Mouse (Mus musculus) CD4-positive, CD25-positive, alpha-beta regulatory T cell, adult 2 months (primary cell): ENCODE data around the gene Evpl.

Source experiments
- DNase-seq: peaks from one replicate; pipeline ENCODE4 v3.0.0-alpha.2; 2012; ENCODE audit warnings: low read depth, low spot score

Gene Evpl

GRCm38 (mm10) chr11:116255090-116255981 is 17.5 kb upstream of the Evpl start:
- DNase-seq: peak; percentile 50

GRCm38 (mm10) chr11:116254627-116255026 is 16.8 kb upstream of the Evpl start:
- DNase-seq: peak; percentile 55

GRCm38 (mm10) chr11:116253076-116253600 is 15.3 kb upstream of the Evpl start:
- DNase-seq: no peak

- DNase-seq: no peak
These were observed 13.0 kb upstream of the Evpl start for GRCm38 (mm10) chr11:116250898-116251297.

GRCm38 (mm10) chr11:116247502-116248222 is 9.8 kb upstream of the Evpl start:
- DNase-seq: no peak

GRCm38 (mm10) chr11:116245616-116246015 is 7.7 kb upstream of the Evpl start:
- no peak for DNase-seq

GRCm38 (mm10) chr11:116244580-116244979 is 6.7 kb upstream of the Evpl start:
- DNase-seq: no peak

- no peak for DNase-seq
These were observed 3.9 kb upstream of the Evpl start for GRCm38 (mm10) chr11:116241744-116242235.

- no peak for DNase-seq
These were observed 1.9 kb upstream of the Evpl start for GRCm38 (mm10) chr11:116239797-116240196.

- no peak for DNase-seq
These were observed 3.0 kb downstream of the Evpl start for GRCm38 (mm10) chr11:116234901-116235300.

GRCm38 (mm10) chr11:116232427-116232826 is 5.5 kb downstream of the Evpl start:
- DNase-seq: no peak

GRCm38 (mm10) chr11:116228699-116229098 is 9.2 kb downstream of the Evpl start:
- no peak for DNase-seq

- DNase-seq: peak; percentile 89
These were observed 11.5 kb downstream of the Evpl start for GRCm38 (mm10) chr11:116226414-116226813.

GRCm38 (mm10) chr11:116222740-116223059 is 15.2 kb downstream of the Evpl start:
- DNase-seq: no peak

GRCm38 (mm10) chr11:116221931-116222739 is 15.7 kb downstream of the Evpl start:
- DNase-seq: no peak

- DNase-seq: peak; percentile 73
These were observed 18.0 kb downstream of the Evpl start for GRCm38 (mm10) chr11:116219885-116220284.

- no peak for DNase-seq
These were observed 19.0 kb downstream of the Evpl start for GRCm38 (mm10) chr11:116218737-116219400.

GRCm38 (mm10) chr11:116218263-116218662 is 19.6 kb downstream of the Evpl start:
- DNase-seq: no peak

- DNase-seq: no peak
These were observed 21.3 kb downstream of the Evpl start for GRCm38 (mm10) chr11:116216549-116216948.

GRCm38 (mm10) chr11:116215991-116216390 is 21.9 kb downstream of the Evpl start:
- DNase-seq: no peak

- peak; percentile 34 for DNase-seq
These were observed 22.7 kb downstream of the Evpl start for GRCm38 (mm10) chr11:116215181-116215580.
